Mouse (Mus musculus): ENCODE results near the gene Rac1.
"Not testable (repeated sequence)": the region's sequence is repeated elsewhere in the genome, so short reads cannot be mapped to it uniquely, and the experiment has no call there.

The Rac1 gene

GRCm38 (mm10) chr5:143527486-143528307 is at the start of gene Rac1:
Rac1 (minus strand) TSS chr5:143528036.
- DNase-seq (ENCODE audit: low read depth, low spot score): peak; percentile 94

GRCm38 (mm10) chr5:143574261-143575178 is 46.7 kb upstream of the Rac1 start:
- no peak for DNase-seq (ENCODE audit: low read depth, low spot score)

GRCm38 (mm10) chr5:143573067-143573466 is 45.2 kb upstream of the Rac1 start:
- DNase-seq (ENCODE audit: low read depth, low spot score): no peak

- no peak for DNase-seq (ENCODE audit: low read depth, low spot score)
Observed at GRCm38 (mm10) chr5:143572195-143572594, 44.4 kb upstream of the Rac1 start.

GRCm38 (mm10) chr5:143567860-143568259 is 40.0 kb upstream of the Rac1 start:
- DNase-seq (ENCODE audit: low read depth, low spot score): peak; percentile 67

- DNase-seq (ENCODE audit: low read depth, low spot score): no peak
Observed at GRCm38 (mm10) chr5:143567258-143567670, 39.4 kb upstream of the Rac1 start.

GRCm38 (mm10) chr5:143566804-143567203 is 39.0 kb upstream of the Rac1 start:
- not testable (repeated sequence) for DNase-seq (ENCODE audit: low read depth, low spot score)

- no peak for DNase-seq (ENCODE audit: low read depth, low spot score)
Observed at GRCm38 (mm10) chr5:143561544-143562185, 33.8 kb upstream of the Rac1 start.

- no peak for DNase-seq (ENCODE audit: low read depth, low spot score)
Observed at GRCm38 (mm10) chr5:143561009-143561408, 33.2 kb upstream of the Rac1 start.

- no peak for DNase-seq (ENCODE audit: low read depth, low spot score)
Observed at GRCm38 (mm10) chr5:143558731-143559130, 30.9 kb upstream of the Rac1 start.

GRCm38 (mm10) chr5:143555233-143555632 is 27.4 kb upstream of the Rac1 start:
- no peak for DNase-seq (ENCODE audit: low read depth, low spot score)

GRCm38 (mm10) chr5:143552911-143553310 is 25.1 kb upstream of the Rac1 start:
- DNase-seq (ENCODE audit: low read depth, low spot score): no peak

- not testable (repeated sequence) for DNase-seq (ENCODE audit: low read depth, low spot score)
Observed at GRCm38 (mm10) chr5:143548922-143549321, 21.1 kb upstream of the Rac1 start.

- DNase-seq (ENCODE audit: low read depth, low spot score): peak; percentile 92
Observed at GRCm38 (mm10) chr5:143548401-143548846, 20.6 kb upstream of the Rac1 start.

- no peak for DNase-seq (ENCODE audit: low read depth, low spot score)
Observed at GRCm38 (mm10) chr5:143547866-143548265, 20.0 kb upstream of the Rac1 start.

GRCm38 (mm10) chr5:143547384-143547783 is 19.5 kb upstream of the Rac1 start:
- DNase-seq (ENCODE audit: low read depth, low spot score): no peak

GRCm38 (mm10) chr5:143539111-143539510 is 11.3 kb upstream of the Rac1 start:
- DNase-seq (ENCODE audit: low read depth, low spot score): no peak

GRCm38 (mm10) chr5:143537022-143537421 is 9.2 kb upstream of the Rac1 start:
- DNase-seq (ENCODE audit: low read depth, low spot score): no peak

- DNase-seq (ENCODE audit: low read depth, low spot score): no peak
Observed at GRCm38 (mm10) chr5:143534922-143535321, 7.1 kb upstream of the Rac1 start.

GRCm38 (mm10) chr5:143530715-143531114 is 2.9 kb upstream of the Rac1 start:
- DNase-seq (ENCODE audit: low read depth, low spot score): no peak

- no peak for DNase-seq (ENCODE audit: low read depth, low spot score)
Observed at GRCm38 (mm10) chr5:143528308-143528683, 460 bp upstream of the Rac1 start.
